Mouse (Mus musculus) liver, adult 2 months (tissue): Measurements from ENCODE around the gene Rragc.
A peak's percentile ranks its signal among the peaks of the same experiment; 100 is the strongest.

Experiments used
- CTCF ChIP-seq: fragments of 200-500 bp; IDR thresholded peaks from 2 replicates; pipeline ENCODE4 v1.5.1; 2011; ENCODE audit warnings: low read depth, low read length, control low read depth
- POLR2A ChIP-seq: fragments of 200-500 bp; IDR thresholded peaks from 2 replicates; pipeline ENCODE4 v1.6.1; 2011; ENCODE audit warnings: low read length, control low read depth; ENCODE audit not compliant: insufficient read depth; ENCODE audit errors: extremely low read depth

- TF ChIP-seq POLR2A: no peak
- peak; percentile 84 for TF ChIP-seq CTCF
Measured at GRCm38 (mm10) chr4:123956703-123957491, 39.7 kb downstream of the Rragc start.
